ENCODE assay signal across 16 mouse cellular contexts in the genomic region with DNA sequence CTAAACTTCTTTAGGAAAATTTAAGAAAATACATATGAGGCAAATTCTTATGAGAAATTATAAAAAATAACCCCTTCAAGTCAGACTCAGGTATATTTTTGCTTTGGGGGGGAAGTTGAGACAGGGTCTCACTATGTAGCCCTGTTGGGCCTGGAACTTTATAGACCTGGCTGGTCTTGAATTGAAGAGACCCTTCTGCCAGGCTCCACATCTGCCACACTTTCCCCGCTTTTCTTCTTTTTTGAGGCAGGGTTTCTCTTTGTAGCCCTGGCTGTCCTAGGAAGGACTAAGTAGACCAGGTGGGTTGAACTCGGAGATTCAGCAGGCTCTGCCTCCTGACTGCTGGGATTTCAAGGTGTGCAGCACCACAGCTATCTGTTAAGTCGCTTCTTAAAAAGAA.
"Had no signal": no experiment of that assay in that cellular context is flagged by ENCODE, and none has a peak within 500 bp of the region (broad histone marks: within the 10 kb centered on the region; RNA-seq: fewer than 3 reads in every experiment).

No protein-coding gene starts in this region.

- H3K27ac ChIP-seq: neural tube, embryonic 13.5 days; neural tube, embryonic 15.5 days; stomach, embryonic 15.5 days; stomach, postnatal 0 days had no signal

- H3K27me3 ChIP-seq: neural tube, embryonic 13.5 days; neural tube, embryonic 15.5 days; stomach, embryonic 15.5 days had no signal

- DNase-seq: retina, postnatal 1 day; right cerebral cortex, adult 18-20 months; right cerebral cortex, postnatal 14 days; right cerebral cortex, postnatal 25 days; right cerebral cortex, postnatal 4 days; spleen, adult 18-20 months; thymus, adult 18-20 months; thymus, adult 2 months; thymus, postnatal 14 days; thymus, postnatal 25 days; thymus, postnatal 36 days; thymus, postnatal 4 days had no signal

- H3K9me3 ChIP-seq: neural tube, embryonic 13.5 days; neural tube, embryonic 15.5 days; stomach, embryonic 15.5 days had no signal

- H3K9ac ChIP-seq: neural tube, embryonic 13.5 days; neural tube, embryonic 15.5 days; stomach, embryonic 15.5 days had no signal

- H3K4me2 ChIP-seq: neural tube, embryonic 13.5 days; neural tube, embryonic 15.5 days; stomach, embryonic 15.5 days had no signal

- H3K4me3 ChIP-seq: neural tube, embryonic 13.5 days; neural tube, embryonic 15.5 days; stomach, embryonic 15.5 days had no signal
